Mouse (Mus musculus) mouse embryonic stem cell (cell line): ENCODE measurements around the gene Lemd1.
"Not testable (repeated sequence)": the region's sequence is repeated elsewhere in the genome, so short reads cannot be mapped to it uniquely, and the experiment has no call there.

Experiments used
- in situ Hi-C, 2 experiments: fragments of 300-500 bp; cut with MboI; formaldehyde crosslinking; loops; 1 replicate in 1 of 2; 3 replicates in 1 of 2; pipeline ENCODE4 v1.14.3; 2019 to 2020; ENCODE audit warnings: low sequenced_read_pairs in 2 of 2, low pct_unique_long_range_greater_than_20kb in 1 of 2, mixed read lengths in 1 of 2; ENCODE audit not compliant: unreplicated experiment in 1 of 2

The Lemd1 gene

DNA sequence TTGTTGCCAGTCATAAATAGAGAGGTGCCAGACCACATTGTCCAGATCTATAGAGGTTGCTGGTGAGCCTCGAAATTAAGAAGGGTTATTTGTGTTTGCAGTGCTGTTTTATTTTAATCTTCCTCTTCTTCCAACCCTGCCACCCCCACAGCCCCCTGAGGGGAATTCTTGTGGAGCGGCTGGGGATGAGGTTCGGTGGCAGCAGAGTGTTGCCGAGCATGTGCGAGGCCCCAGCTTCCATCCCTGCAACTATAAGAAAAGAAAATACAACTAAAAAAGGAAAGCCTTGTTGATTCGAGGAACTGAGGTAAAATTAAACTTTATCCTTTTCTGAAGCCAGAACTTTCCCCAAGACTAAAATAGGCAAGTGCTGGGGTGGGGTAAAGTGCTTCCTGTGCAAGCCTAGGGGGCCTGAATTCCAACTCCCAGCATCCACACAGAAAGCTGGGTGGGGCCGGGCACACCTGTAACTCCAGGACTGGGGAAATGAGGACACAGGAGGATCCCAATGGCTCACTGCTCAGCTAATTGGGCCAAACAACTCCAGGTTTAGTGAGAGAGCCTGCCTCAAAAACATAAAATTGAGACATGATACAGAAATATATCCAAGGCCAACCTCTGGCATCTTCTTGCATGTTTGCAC, 77.3 kb downstream of the Lemd1 start:
- in situ Hi-C loops: no loop called here

DNA sequence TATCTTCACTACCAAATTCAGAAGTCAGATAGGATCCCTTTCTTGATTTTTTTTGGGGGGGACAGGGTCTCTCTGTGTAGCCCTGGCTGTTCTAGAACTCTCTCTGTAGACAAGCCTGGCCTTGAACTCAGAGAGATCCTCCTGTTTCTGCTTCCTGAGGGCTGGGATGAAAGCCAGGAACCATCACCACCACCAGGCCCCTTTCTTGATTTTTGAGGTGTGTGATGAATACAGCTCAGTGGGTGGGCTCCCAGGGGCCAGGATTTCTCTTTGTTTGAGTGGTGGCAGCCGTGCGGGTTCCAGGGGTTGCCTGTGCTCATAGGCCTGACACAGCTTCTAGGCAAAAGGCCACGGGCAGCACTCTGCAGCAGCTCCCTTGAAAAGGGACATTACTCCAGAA, 80.0 kb downstream of the Lemd1 start:
- in situ Hi-C loops: no loop called here

DNA sequence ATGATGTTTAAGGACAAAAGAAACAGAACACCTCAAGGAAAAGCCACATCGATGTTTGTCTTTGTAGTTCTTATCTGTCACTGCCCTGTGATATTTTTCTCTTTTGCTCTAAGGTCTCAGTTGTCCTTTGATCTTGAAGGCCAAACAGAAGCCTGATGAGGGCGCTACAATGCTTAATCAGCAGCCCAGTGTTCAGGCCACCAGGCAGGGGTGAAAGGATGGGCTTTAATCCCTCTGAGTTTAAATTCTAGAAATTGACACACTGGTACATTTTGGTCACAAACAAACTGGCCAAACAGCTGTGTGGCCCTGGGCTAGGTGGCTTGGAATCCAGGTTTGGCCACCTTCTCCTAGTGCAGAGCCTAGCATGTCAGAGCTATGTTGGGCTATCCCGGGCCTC, 85.5 kb downstream of the Lemd1 start:
- in situ Hi-C loops: no loop called here

DNA sequence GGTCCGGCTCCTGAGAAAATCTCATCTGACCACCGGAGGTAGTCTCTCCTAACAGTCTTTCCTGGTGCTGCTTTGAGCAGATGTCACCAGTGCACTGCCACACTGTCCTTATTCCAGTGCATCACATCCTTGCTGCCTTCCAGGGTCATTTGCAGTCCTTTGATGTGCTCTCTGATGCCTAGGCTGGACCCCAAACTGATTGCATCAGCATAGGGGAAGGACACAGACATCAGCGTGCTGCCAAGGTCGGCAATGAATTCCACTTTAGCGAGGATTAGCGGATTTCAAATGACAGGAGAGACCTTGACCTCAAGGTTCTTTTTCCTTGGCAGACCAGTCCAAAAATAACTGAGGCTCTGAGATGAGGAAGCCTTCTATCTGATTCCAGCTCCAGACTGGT, 85.9 kb downstream of the Lemd1 start:
- in situ Hi-C loops: no loop called here

DNA sequence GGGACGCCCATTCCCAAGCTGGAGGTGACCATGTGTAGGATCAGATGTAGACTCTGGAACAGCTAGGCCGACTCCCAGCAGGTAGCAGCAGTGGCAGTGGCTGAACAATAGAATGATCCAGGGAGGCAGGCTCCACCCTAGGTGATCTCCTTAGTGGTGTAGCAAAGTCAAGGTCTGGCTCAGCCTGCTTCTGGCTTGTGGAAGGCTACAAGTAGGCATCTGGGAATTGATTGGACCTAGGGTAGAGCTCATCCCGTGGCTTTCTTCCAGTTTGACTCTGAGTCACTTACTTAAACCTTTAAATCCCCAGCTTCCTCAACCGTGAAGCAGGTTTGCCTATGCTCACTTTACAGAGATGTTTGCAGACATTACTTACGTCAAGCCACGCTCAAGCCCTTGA, 89.4 kb downstream of the Lemd1 start:
- in situ Hi-C loops: not testable (repeated sequence)

DNA sequence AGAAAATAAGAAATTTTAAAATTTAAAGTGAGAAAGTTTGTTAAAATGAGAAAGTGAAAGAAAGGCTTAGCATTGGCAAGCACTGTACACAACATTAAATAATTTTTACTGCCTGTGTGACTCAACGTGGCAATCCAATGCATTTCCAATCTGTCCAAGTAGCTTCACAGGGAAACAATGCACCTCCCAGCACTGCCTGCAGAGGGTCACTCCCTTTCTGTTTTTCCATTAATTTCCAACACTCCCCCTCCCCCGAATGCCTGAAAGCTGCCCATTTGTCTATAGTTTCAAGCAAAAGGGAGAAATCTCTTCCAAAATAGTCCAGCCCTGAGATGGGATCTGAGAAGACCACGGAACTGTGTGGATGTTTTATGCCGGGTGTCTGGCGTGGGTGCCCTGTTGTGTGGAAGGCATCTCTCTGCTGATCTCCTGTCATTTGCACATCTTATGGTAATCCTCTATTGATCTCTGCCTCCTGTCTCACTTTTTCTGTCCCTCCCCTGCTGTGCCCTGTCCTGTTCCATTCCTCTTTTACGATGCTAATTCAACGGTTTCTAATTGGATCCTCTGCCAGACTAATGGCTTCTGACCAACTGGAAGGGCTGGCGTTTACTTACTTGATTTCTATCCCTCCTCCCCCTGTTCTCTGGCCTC, 90.4 kb downstream of the Lemd1 start:
- in situ Hi-C loops: no loop called here

DNA sequence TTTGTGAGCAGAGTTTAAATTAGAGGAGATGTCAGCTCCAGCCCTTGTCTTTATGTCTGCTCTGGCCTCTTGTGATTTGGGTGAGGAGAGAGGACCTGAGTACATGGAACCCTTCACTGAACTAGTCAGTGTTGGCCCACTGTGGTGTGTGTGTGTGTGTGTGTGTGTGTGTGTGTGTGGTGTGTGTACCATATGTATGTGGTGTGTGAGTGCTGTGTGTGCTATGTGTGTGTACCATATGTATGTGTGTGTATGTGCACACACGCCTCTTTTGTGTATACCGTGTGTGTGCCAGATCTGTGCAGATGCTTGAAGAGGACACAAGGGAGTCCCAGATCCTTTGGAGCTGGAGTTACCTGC, 90.9 kb downstream of the Lemd1 start:
- in situ Hi-C loops: no loop called here

DNA sequence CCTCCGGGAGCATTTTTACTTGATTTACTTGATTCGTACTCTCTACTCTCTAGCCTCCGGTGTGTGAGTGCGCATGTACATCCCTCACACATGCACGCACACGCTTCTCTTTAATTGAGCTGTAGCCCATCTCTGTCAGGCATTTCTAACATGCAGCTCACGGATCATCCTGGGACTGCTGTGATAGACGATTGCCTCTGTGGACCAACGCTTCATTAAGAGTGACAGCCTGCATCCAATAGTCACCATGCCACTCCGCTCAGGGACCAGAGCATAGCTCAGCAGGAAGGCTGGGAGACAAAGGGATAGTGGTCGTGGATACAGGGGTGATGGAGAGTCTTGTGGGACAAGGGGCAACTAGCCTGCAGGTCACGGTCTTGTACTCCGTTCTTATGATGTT, 91.8 kb downstream of the Lemd1 start:
- in situ Hi-C loops: no loop called here

DNA sequence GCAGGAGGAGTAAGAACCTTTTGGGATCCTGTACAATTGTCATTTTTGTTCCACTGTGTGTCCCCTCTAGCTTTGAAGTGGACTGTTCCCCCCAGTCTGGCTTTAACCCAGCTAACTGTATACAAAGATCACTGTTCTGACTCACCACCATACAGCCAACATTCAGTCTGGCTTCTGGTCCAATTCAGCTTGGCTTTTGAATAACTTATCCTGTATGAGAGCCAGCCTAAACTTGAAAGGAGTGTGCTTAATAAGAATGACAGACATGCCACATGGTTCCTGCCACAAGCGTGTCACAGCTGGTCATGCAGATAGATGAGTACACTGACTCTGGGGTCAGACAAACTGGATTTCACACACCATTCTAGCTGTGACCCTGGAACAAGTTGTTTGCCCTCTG, 95.5 kb downstream of the Lemd1 start:
- in situ Hi-C loops: no loop called here

DNA sequence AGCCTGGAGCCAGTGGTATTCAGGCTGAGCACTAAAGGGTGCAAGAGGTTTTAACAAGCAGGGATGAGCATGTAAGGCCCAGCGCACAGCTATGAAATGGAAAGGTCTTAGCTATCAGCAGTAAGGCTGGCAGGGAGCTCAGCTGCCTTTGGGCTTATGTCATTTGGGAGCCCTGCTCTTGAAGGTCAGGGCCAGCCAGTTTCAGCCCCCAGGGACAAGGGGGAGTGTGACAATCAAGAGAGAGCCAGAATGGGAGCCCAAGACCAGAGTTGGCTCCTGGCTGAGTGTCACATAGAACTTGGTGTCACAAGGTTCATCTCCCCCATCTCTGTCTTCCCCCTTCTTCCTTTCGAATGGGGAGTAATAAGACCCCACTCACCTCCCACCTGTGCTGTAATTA, 96.2 kb downstream of the Lemd1 start:
- in situ Hi-C loops: no loop called here

DNA sequence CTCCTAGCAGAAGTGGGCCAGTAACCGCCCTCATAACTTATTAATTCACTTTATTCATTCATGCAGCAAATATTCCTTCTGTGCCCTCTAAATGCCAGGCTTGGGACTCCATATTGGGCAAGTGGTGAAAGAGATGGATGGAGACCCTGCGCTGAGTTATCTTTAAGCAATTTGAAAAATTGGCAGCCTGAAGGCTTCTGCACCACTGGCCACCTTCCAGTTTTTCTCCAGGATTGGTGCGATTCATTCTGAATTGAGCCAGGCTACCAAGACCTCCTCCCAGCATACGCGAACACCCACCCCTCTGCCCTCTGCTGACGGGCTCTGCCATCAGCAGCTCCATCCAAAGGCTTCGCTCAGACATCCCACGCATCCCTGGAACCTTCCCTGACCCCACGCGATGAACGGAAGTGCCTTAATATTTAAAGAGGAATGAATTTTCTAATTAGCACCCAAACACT, 96.8 kb downstream of the Lemd1 start:
- in situ Hi-C loops: no loop called here

DNA sequence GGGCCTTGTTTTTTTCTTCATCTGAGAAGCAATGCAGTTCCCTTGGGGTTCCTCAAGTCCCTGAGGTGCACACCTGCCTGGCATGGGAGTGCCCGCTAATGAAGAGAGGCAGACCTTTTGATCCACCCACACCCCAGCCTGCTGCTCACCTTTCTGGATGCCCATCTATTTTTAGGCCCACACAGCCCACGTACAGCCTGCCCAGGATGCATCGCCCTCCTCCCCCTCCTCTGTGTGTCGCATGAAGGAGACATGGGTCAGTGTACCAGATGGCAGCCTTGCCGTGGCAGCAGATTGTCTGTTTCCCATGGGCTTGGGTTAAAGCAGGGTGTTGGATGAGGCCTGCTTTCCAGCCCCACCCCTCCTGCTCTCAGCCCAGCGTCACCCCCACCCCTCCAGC, 98.7 kb downstream of the Lemd1 start:
- in situ Hi-C loops: no loop called here

DNA sequence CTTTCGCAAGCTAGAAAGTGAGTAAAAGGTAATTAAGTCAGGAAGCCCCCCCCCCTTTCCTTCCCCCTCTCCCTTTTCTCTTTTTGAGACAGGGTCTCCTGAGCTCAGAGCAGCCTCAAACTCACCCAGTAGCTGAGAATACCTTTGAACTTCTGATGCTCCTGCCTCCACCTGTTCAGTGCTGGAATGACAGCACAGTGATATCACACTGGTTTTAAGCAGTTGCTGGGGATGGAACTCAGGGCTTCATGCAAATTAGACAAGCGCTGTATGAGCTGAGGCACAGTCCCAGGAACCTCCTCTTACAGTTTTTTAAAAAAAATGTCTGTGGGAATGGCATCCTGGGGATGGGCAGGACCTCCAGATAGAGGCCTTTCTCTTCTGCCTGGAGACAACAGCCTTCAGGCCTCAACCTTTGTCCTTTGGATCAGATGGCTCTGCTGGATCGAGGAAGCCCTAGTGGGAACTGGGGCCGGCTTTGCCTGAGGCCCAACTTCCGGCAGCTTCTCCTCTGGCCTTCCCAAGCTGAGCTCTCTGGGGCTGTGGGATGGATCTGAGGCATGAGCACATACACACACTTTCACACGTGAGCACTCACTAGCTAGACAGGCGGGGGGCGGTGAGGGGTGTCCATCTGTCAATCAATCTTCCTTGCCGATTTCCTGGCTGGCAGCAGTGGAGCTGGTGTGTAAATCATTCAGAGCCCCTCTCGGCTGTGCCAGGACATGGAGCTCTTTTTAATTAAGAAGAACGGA, 99.9 kb downstream of the Lemd1 start:
- in situ Hi-C loops: no loop called here

DNA sequence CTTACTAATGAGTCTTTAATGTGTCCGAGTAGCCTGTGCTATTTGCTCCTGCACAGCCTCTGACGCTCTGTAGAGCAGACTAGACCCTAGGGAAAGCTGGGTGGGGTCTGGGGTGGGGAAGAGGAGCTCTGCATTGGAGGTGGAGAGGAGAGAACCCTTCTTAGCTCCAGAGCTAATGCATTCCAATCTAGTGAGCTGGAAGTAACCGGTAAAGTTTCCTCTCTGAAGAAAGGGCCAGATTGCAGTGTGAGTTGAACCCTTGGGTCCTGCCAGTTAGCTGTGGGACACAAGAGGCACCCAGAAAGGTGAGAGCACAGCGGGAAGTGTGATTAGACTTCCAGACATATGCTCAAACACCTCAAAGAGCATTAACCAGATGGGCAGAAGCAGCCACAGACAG, 100.5 kb downstream of the Lemd1 start:
- in situ Hi-C loops: no loop called here

DNA sequence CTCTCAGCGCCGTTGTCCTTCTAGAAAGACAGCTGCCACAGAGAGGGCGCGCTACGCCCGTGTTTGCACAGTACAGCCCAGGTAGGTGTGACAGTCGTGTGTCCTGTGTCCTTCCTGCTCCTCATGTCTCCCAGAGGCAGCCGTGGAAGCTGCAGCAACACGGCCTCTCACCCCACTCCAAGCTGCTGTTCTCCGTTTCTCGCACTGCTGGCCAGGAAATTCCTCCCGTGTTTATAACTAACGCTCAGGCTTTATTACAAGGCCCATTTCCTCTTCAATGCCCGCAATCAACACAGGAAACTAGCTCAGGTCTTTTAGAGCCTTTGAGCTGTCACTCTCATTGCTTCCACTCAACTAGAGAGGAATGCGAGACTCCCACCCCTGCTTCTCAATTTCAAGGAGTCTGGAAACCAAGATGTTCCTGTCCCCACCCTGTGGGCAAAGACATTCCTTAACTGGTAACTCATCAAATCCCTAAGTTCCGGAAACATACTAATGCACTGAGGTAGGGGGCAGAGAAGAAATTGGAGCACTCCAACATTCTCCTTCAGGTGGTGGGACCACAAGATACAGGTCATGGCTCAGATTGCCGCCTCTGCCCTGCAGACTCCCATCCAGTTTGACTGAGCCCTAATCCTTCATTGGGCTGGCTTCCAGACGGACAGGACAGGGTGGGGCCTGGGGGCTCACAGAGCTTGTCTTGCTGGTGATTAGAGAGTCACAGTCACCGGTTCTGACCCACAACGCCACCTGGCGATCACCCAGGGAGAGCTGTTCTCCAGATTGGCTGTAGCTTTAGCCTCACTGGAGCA, 101.3 kb downstream of the Lemd1 start:
- in situ Hi-C loops: no loop called here

DNA sequence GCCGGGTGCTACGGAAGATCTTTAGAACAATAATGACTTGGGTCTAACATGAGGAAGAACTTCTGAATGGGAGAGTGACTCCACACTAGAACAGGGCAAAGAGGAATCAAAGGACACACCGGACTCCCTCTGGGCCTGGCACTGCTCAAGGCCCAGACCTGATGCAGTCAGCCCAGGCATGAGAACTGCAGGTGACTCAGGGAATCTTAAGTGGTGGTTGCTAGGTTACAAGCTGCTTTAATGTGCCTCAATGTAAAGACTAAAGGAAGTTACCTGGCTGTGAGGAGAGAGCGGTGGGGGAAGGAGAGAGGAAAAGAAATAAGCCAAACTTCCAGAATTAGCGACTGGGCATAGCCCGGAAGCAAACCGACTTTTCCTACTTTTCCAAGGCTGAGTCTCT, 104.3 kb downstream of the Lemd1 start:
- in situ Hi-C loops: no loop called here

DNA sequence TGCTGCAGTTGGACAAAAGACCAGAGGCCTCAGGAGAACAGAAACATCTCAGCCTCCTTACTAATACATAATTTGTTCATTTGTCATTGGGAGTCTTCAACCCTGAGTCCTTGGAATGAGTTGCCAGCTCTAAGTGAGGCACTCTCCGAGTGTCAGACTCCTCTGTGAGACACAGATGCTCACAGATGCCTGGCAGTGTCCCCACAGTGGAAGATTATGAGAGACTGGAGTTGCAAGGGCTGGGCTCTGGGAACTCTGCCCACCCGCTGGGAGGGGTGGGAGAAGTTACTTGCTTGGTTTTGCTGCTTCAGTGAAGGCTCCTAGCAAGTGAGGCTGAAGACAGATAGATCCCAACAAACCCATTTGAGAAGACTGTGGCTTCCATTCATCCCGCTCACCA, 104.8 kb downstream of the Lemd1 start:
- in situ Hi-C loops: no loop called here

DNA sequence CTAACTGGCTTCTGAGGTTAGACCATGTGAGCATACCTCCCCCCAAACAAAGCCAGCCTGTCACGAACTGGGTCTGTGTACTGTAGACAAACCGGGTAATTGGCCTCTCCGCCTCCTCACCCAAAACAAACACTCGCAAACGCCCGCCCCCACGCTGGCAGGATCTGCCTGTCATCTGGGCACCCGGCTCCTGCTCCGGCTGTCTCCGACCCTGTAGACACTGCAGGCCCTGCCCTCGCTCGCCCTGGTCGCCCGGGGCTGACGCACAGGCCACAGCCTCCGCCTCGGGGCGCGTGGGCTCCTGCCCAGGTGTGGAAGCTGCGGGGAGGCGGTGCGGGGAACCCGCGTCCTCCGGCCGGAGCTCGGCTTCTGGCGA, 107.2 kb downstream of the Lemd1 start, which contains the start of gene Klhdc8a:
Klhdc8a (plus strand) TSS at position 202 of the 376 bp plus-strand sequence.
- in situ Hi-C loops: no loop called here

DNA sequence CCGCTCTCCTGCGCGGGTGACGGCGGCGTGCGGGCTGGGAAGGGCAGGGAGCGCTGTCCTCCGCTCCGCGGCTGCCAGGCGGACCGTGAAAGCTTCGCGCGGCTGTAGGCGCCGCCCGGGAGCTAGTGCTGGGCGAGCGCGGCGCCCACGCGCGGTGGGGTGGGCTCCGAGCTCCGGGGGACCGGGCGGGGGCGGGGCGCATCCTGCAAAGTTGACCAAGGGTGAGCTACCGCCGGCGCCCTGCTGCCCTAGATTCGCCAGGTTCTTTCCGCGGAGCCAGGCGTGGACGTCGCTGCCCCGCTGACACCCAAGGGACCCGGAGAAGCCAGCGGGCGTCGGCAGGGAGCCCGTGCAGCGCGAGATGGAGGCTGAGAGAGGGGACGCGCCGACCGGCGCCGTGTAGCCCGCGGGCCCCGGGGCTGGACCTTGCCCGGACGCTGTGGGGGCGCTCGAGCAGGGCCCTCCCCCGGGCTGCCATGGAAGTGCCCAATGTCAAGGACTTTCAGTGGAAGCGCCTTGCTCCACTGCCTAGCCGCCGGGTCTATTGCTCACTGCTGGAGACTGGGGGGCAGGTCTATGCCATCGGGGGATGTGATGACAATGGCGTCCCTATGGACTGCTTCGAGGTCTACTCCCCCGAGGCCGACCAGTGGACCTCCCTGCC, 107.7 kb downstream of the Lemd1 start:
- in situ Hi-C loops: no loop called here
